Mouse (Mus musculus): Measurements from ENCODE around the gene Gal3st1.
"Not testable (repeated sequence)": the region's sequence is repeated elsewhere in the genome, so short reads cannot be mapped to it uniquely, and the experiment has no call there.

DNA sequence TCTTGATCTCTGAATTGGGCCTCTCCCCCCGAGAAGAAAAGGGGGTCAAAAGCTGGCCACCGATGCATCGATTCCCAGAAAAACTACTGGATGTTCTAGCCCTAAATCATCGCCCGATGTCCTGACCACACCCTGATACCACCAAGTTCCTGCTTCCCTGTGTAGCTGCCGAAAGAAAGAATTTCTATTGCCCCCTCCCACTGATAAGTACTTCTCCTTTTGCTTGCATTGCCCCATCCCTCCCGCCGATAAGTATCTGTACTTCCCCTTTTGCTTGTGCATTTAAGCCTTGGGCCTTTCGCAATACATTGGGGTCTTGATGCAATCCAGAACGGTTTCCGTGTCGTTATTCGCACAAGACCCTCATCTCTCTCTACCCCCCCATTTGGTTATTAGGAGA lies 38.7 kb downstream of the Gal3st1 start:
- TF ChIP-seq CTCF (IDR thresholded peaks at IDR 0.05; ENCODE audit: control insufficient read depth, insufficient read depth, insufficient replicate concordance, low read depth, low read length); POLR2A (IDR thresholded peaks at IDR 0.05; ENCODE audit: control insufficient read depth, low read depth, low read length): not testable (repeated sequence)
